Mouse (Mus musculus): ENCODE results near the gene Nsun7.

- TF ChIP-seq CTCF (IDR thresholded peaks at IDR 0.05; ENCODE audit: extremely low read depth, insufficient read length, insufficient replicate concordance, low read depth, low read length) (no peak), POLR2A (IDR thresholded peaks at IDR 0.05; ENCODE audit: low read depth, low read length) (no peak)
Measured at GRCm38 (mm10) chr5:66294106-66294625, 34.5 kb downstream of the Nsun7 start.
